Mouse (Mus musculus) embryonic fibroblast, embryonic 13.5 days (primary cell): ENCODE results near the gene Dmc1.

ENCODE experiments used
- CTCF ChIP-seq: IDR thresholded peaks from 2 replicates; pipeline ENCODE4 v1.5.1; 2011; ENCODE audit warnings: mild to moderate bottlenecking, control low read depth, low read length, moderate library complexity, borderline replicate concordance; ENCODE audit not compliant: insufficient read depth
- POLR2A ChIP-seq: IDR thresholded peaks from 2 replicates; pipeline ENCODE4 v1.6.1; 2011; ENCODE audit warnings: low read depth, mild to moderate bottlenecking, control low read depth, low read length, moderate library complexity

DNA sequence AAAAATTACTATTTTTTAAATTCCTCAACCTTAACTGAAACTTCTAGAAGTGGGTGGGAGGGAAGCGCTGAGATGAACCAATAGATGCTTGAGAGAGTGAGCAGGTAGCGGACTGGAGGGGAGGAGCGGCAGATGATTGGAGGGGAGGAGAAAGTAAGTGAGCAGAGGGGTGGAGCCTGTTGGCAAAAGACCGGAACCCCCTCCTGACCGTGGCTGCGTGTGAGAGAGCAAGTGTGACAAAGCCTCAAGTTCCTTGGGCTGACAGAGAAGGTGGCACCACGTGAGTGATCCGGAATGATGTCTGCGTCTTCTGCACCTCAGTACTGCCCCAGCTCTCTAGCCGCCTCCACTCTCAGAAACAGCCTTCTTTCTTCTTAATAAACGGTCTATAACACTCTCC lies 12.2 kb upstream of the Dmc1 start:
- TF ChIP-seq CTCF, result no peak
- no peak for TF ChIP-seq POLR2A
